Mouse (Mus musculus): ENCODE data around the gene Sart3.
"Not testable (repeated sequence)": the region's sequence is repeated elsewhere in the genome, so short reads cannot be mapped to it uniquely, and the experiment has no call there.

Sart3 gene

GRCm38 (mm10) chr5:113772450-113772895 lies at the start of gene Sart3, which contains the start of gene Iscu:
TSS of gene Sart3 (minus strand) at chr5:113772510.
TSS of gene Iscu (plus strand) at chr5:113772748.
- peak; percentile 92 to 98 for DNase-seq

- no peak for DNase-seq
Observed at GRCm38 (mm10) chr5:113818572-113818971, 46.3 kb upstream of the Sart3 start.

GRCm38 (mm10) chr5:113815638-113816152 lies 43.4 kb upstream of the Sart3 start:
- peak; percentile 72 to 82 for DNase-seq

GRCm38 (mm10) chr5:113815041-113815389 lies 42.7 kb upstream of the Sart3 start:
- no peak for DNase-seq

- DNase-seq = no peak
Observed at GRCm38 (mm10) chr5:113814111-113815040, 42.1 kb upstream of the Sart3 start.

- DNase-seq = no peak
Observed at GRCm38 (mm10) chr5:113813608-113814007, 41.3 kb upstream of the Sart3 start.

GRCm38 (mm10) chr5:113812638-113813037 lies 40.3 kb upstream of the Sart3 start:
- DNase-seq = no peak

GRCm38 (mm10) chr5:113811824-113812420 lies 39.6 kb upstream of the Sart3 start:
- DNase-seq = not testable (repeated sequence)

- no peak for DNase-seq
Observed at GRCm38 (mm10) chr5:113810111-113810510, 37.8 kb upstream of the Sart3 start.

GRCm38 (mm10) chr5:113808177-113808576 lies 35.9 kb upstream of the Sart3 start:
- no peak for DNase-seq

GRCm38 (mm10) chr5:113807712-113808111 lies 35.4 kb upstream of the Sart3 start:
- no peak for DNase-seq

- no peak for DNase-seq
Observed at GRCm38 (mm10) chr5:113806414-113806813, 34.1 kb upstream of the Sart3 start.

- DNase-seq = no peak
Observed at GRCm38 (mm10) chr5:113805301-113805700, 33.0 kb upstream of the Sart3 start.

GRCm38 (mm10) chr5:113804395-113804966 lies 32.2 kb upstream of the Sart3 start:
- no peak for DNase-seq

GRCm38 (mm10) chr5:113800280-113800679 lies 28.0 kb upstream of the Sart3 start, which contains the start of gene Tmem119:
TSS of gene Tmem119 (minus strand) at chr5:113800516.
- no peak for DNase-seq

GRCm38 (mm10) chr5:113799691-113800090 lies 27.4 kb upstream of the Sart3 start:
- DNase-seq = no peak

GRCm38 (mm10) chr5:113798525-113798924 lies 26.2 kb upstream of the Sart3 start:
- DNase-seq = no peak

- DNase-seq = no peak
Observed at GRCm38 (mm10) chr5:113797149-113797882, 25.0 kb upstream of the Sart3 start.

- DNase-seq = no peak
Observed at GRCm38 (mm10) chr5:113796401-113797148, 24.3 kb upstream of the Sart3 start.

GRCm38 (mm10) chr5:113791197-113792095 lies 19.1 kb upstream of the Sart3 start:
- no peak for DNase-seq
